Mouse (Mus musculus): ENCODE results near the gene Tbx19.

GRCm38 (mm10) chr1:165151216-165151615, 9.4 kb downstream of the Tbx19 start:
- TF ChIP-seq CTCF (IDR thresholded peaks at IDR 0.05; ENCODE audit: low read depth, low read length) (no peak), POLR2A (IDR thresholded peaks at IDR 0.05; ENCODE audit: extremely low read depth, insufficient read depth, low read length) (no peak)
